Mouse (Mus musculus): ENCODE data around the gene Fam174b. TPM values are rescaled to one million over a fixed set of nuclear protein-coding genes. Genes with fewer than 3 reads are reported as not detected.

Fam174b gene
- 24.1 and 24.3 TPM in 2 replicates for polyA plus RNA-seq (2014; fragmentation: Nextera tagmentation; extraction: Ambion mirVana)

DNA sequence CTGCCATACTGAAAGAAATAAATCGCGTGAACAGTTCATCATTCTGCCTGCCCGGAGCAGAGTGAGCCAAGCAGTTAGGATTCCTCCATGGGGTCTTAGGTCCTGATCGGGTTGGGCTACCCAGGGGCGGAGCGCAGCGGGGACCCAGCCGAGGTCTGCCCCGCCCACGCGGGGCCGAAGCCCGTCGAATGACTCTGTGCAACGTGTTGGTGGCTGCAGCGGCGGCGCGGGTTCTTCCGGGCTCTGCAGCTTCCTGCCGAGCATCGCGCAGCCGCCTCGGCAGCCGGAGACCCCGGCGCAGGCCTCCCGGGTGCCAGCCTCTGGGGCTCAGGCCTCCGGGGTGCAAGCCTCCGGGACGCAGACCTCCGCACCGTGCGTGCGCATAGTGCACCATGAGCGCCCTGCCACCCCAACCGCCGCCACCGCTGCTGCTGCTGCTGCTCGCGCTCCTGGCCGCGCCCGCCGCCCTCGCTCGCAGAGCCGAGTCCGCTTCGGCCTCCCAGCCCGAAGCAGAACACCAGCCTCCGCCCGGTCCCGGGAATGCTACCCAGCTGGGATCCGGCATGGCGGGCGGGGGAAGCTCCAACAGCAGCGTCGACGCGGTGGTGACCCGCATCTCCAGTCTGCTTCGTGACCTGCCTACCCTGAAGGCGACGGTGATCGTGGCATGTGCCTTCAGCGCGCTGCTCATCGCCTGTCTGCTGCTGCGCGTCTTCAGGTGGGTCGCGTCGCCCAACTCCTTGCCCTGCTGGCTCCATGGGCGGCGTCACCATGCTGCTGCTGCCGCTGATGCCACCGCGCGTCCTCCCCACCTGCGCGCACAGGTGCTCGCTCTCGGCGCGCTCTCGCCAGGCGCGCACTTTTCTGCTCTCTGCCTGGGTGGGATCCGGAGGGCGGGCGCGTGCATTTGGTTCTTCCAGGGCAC is at the start of gene Fam174b:
Gene Fam174b, plus strand, starts transcription at position 192 of the 925 bp plus-strand sequence.
- Histone ChIP-seq H3K36me3 (ENCODE audit: control insufficient read depth, insufficient read depth, low read length) (no peaks in the 10 kb centered on the region), H3K4me1 (ENCODE audit: control insufficient read depth, insufficient read depth, low read length) (peaks cover 7% of the 10 kb centered on the region; the same call in 1 of the 2 replicates), H3K4me3 (ENCODE audit: low read depth, low read length) (peak within 1 kb of the TSS; percentile 58), H3K4me2 (ENCODE audit: low read depth) (peak within 1 kb of the TSS; percentile 98), H3K9ac (ENCODE audit: low read length) (peak within 1 kb of the TSS; percentile 75), H3K27me3 (ENCODE audit: control insufficient read depth, insufficient read depth, low read length) (peaks cover 12% of the 10 kb centered on the region; the same call in 1 of the 2 replicates), H3K9me3 (ENCODE audit: control insufficient read depth, low read length) (no peaks in the 10 kb centered on the region), H3K27ac (ENCODE audit: low read depth, low read length) (no peak within 1 kb of the TSS)
- ATAC-seq (ENCODE audit: insufficient read depth, low FRiP score, low TSS enrichment) (peak; percentile 71), DNase-seq (ENCODE audit: low spot score) (peak; percentile 79)
- 1% methylated on average over 86 of the region's 94 CpGs for WGBS

DNA sequence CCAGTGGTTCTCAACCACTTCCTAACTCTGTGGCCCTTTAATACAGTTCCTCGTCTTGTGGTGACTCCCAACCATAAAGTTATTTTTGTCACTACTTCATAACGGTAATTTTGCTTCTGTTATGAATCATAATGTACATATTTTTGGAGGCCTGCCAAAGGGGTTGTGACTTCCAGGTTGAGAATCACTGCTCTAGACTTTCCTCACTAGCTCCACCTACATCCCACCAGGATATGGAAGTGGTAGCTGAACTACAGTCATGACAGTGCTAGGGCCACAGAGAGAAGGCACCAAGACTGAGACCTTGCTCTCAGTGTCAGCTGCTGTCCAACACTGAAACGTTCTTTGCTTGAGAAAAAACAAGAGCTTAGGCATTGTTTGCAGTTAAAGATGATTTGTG is 43.0 kb upstream of the Fam174b start:
- WGBS: 88% methylated on average over 3 of the region's 3 CpGs
- Histone ChIP-seq H3K9me3 (ENCODE audit: control insufficient read depth, low read length) (no peaks in the 10 kb centered on the region), H3K36me3 (ENCODE audit: control insufficient read depth, insufficient read depth, low read length) (no peaks in the 10 kb centered on the region), H3K27me3 (ENCODE audit: control insufficient read depth, insufficient read depth, low read length) (no peaks in the 10 kb centered on the region), H3K4me3 (ENCODE audit: low read depth, low read length) (no peak overlapping the region), H3K4me1 (ENCODE audit: control insufficient read depth, insufficient read depth, low read length) (no peaks in the 10 kb centered on the region), H3K9ac (ENCODE audit: low read length) (no peak overlapping the region), H3K4me2 (ENCODE audit: low read depth) (no peak overlapping the region), H3K27ac (ENCODE audit: low read depth, low read length) (no peak overlapping the region)
- no peak for DNase-seq (ENCODE audit: low spot score)
- no peak for ATAC-seq (ENCODE audit: insufficient read depth, low FRiP score, low TSS enrichment)

DNA sequence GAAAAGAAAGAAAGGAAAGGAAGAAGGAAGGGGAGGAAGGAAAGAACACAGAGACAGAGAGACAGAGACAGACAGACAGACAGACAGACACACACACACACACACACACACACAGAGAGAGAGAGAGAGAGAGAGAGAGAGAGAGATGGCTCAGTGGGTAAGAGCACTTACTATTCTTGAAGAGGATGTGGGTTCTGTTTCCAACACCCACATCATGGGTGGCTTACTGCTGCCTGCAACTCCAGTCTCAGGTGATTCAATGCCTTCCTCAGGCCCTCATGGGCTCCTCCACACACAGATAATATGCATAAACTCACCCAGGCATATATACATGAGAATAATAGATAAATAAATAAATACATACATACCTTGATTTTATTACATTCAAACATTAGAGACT is 35.8 kb upstream of the Fam174b start:
- Histone ChIP-seq H3K27me3 (ENCODE audit: control insufficient read depth, insufficient read depth, low read length) (no peaks in the 10 kb centered on the region), H3K9ac (ENCODE audit: low read length) (no peak overlapping the region), H3K4me1 (ENCODE audit: control insufficient read depth, insufficient read depth, low read length) (no peaks in the 10 kb centered on the region), H3K4me2 (ENCODE audit: low read depth) (no peak overlapping the region), H3K4me3 (ENCODE audit: low read depth, low read length) (no peak overlapping the region), H3K36me3 (ENCODE audit: control insufficient read depth, insufficient read depth, low read length) (no peaks in the 10 kb centered on the region), H3K27ac (ENCODE audit: low read depth, low read length) (no peak overlapping the region), H3K9me3 (ENCODE audit: control insufficient read depth, low read length) (no peaks in the 10 kb centered on the region)
- ATAC-seq (ENCODE audit: insufficient read depth, low FRiP score, low TSS enrichment) (no peak), DNase-seq (ENCODE audit: low spot score) (no peak)

- 0 out of 2 replicates have a peak, but pooled peaks cover 4% of the 10 kb centered on the region for H3K4me1 ChIP-seq (ENCODE audit: control insufficient read depth, insufficient read depth, low read length)
- 92% methylated on average over 8 of the region's 8 CpGs for WGBS
- no peak for ATAC-seq (ENCODE audit: insufficient read depth, low FRiP score, low TSS enrichment)
Observed at GRCm38 (mm10) chr7:73713506-73713905, 26.6 kb upstream of the Fam174b start.

GRCm38 (mm10) chr7:73715928-73716749 is 24.0 kb upstream of the Fam174b start:
- Histone ChIP-seq H3K4me3 (ENCODE audit: low read depth, low read length) (no peak overlapping the region), H3K4me1 (ENCODE audit: control insufficient read depth, insufficient read depth, low read length) (0 out of 2 replicates have a peak, but pooled peaks cover 4% of the 10 kb centered on the region), H3K9me3 (ENCODE audit: control insufficient read depth, low read length) (no peaks in the 10 kb centered on the region), H3K36me3 (ENCODE audit: control insufficient read depth, insufficient read depth, low read length) (no peaks in the 10 kb centered on the region), H3K27ac (ENCODE audit: low read depth, low read length) (no peak overlapping the region; the same call in 1 of the 2 replicates), H3K4me2 (ENCODE audit: low read depth) (no peak overlapping the region; the same call in 1 of the 2 replicates), H3K27me3 (ENCODE audit: control insufficient read depth, insufficient read depth, low read length) (no peaks in the 10 kb centered on the region), H3K9ac (ENCODE audit: low read length) (no peak overlapping the region)
- peak; percentile 79 for ATAC-seq (ENCODE audit: insufficient read depth, low FRiP score, low TSS enrichment)
- DNase-seq (ENCODE audit: low spot score): peak; percentile 71
- 45% methylated on average over 15 of the region's 15 CpGs for WGBS

More at GRCm38 (mm10) chr7:73713506-73713905, 26.6 kb upstream of the Fam174b start:
- H3K9ac ChIP-seq (ENCODE audit: low read length): no peak overlapping the region
- no peak overlapping the region for H3K4me2 ChIP-seq (ENCODE audit: low read depth)
- DNase-seq (ENCODE audit: low spot score): no peak
- H3K27ac ChIP-seq (ENCODE audit: low read depth, low read length): no peak overlapping the region
- H3K27me3 ChIP-seq (ENCODE audit: control insufficient read depth, insufficient read depth, low read length): no peaks in the 10 kb centered on the region
- no peak overlapping the region for H3K4me3 ChIP-seq (ENCODE audit: low read depth, low read length)
- H3K36me3 ChIP-seq (ENCODE audit: control insufficient read depth, insufficient read depth, low read length): no peaks in the 10 kb centered on the region
- H3K9me3 ChIP-seq (ENCODE audit: control insufficient read depth, low read length): no peaks in the 10 kb centered on the region

DNA sequence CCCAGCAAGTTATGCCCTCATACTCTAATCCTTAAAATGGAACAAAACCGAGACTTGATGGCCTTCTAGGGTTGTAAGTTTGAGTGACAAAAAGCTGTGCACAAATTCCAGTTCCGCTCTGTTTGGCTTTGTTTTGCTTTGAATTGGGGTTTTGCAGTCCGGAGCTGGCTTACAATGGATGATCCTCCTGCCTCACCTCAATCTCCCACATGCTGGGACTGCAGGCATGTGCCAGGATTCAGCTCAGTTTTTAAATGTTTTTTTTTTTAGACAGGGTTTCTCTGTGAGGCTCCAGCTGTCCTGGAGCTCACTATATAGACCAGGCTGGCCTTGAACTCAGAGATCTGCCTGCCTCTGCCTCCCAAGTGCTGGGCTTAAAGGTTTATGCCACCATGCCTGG is 23.3 kb upstream of the Fam174b start:
- Histone ChIP-seq H3K27me3 (ENCODE audit: control insufficient read depth, insufficient read depth, low read length) (no peaks in the 10 kb centered on the region), H3K4me1 (ENCODE audit: control insufficient read depth, insufficient read depth, low read length) (0 out of 2 replicates have a peak, but pooled peaks cover 4% of the 10 kb centered on the region), H3K4me2 (ENCODE audit: low read depth) (no peak overlapping the region), H3K9me3 (ENCODE audit: control insufficient read depth, low read length) (no peaks in the 10 kb centered on the region), H3K9ac (ENCODE audit: low read length) (no peak overlapping the region), H3K36me3 (ENCODE audit: control insufficient read depth, insufficient read depth, low read length) (no peaks in the 10 kb centered on the region), H3K27ac (ENCODE audit: low read depth, low read length) (no peak overlapping the region), H3K4me3 (ENCODE audit: low read depth, low read length) (no peak overlapping the region)
- DNase-seq (ENCODE audit: low spot score) (no peak), ATAC-seq (ENCODE audit: insufficient read depth, low FRiP score, low TSS enrichment) (no peak)
- WGBS: 69% methylated on average over 3 of the region's 3 CpGs

DNA sequence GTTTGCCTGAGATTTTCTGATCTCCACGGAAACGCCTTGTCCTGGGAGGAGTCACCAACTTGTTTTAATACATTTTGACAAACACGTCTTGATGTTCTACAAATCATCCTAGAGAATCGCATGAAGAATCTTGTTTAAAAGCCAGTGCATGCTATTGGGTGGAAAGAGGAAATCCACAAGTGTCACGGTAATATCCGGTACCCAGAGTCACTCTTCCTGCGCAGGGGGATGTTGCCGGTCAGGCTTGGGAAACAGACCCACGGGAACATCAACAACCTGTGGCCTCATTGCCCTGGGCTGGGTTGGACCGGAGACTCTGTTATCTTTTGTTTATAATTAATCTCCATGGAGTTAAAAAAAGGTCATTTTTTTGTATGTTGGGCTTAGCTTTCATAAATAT is 22.1 kb upstream of the Fam174b start:
- Histone ChIP-seq H3K36me3 (ENCODE audit: control insufficient read depth, insufficient read depth, low read length) (no peaks in the 10 kb centered on the region), H3K9ac (ENCODE audit: low read length) (no peak overlapping the region), H3K27me3 (ENCODE audit: control insufficient read depth, insufficient read depth, low read length) (no peaks in the 10 kb centered on the region), H3K4me2 (ENCODE audit: low read depth) (no peak overlapping the region), H3K4me3 (ENCODE audit: low read depth, low read length) (no peak overlapping the region), H3K4me1 (ENCODE audit: control insufficient read depth, insufficient read depth, low read length) (0 out of 2 replicates have a peak, but pooled peaks cover 4% of the 10 kb centered on the region), H3K9me3 (ENCODE audit: control insufficient read depth, low read length) (no peaks in the 10 kb centered on the region), H3K27ac (ENCODE audit: low read depth, low read length) (no peak overlapping the region)
- DNase-seq (ENCODE audit: low spot score) (no peak), ATAC-seq (ENCODE audit: insufficient read depth, low FRiP score, low TSS enrichment) (no peak)
- 88% methylated on average over 10 of the region's 10 CpGs for WGBS

GRCm38 (mm10) chr7:73718497-73719007 is 21.6 kb upstream of the Fam174b start:
- WGBS: 81% methylated on average over 5 of the region's 5 CpGs
- Histone ChIP-seq H3K4me1 (ENCODE audit: control insufficient read depth, insufficient read depth, low read length) (0 out of 2 replicates have a peak, but pooled peaks cover 4% of the 10 kb centered on the region), H3K9ac (ENCODE audit: low read length) (no peak overlapping the region), H3K4me3 (ENCODE audit: low read depth, low read length) (no peak overlapping the region), H3K36me3 (ENCODE audit: control insufficient read depth, insufficient read depth, low read length) (no peaks in the 10 kb centered on the region), H3K9me3 (ENCODE audit: control insufficient read depth, low read length) (no peaks in the 10 kb centered on the region), H3K27me3 (ENCODE audit: control insufficient read depth, insufficient read depth, low read length) (no peaks in the 10 kb centered on the region), H3K4me2 (ENCODE audit: low read depth) (no peak overlapping the region), H3K27ac (ENCODE audit: low read depth, low read length) (no peak overlapping the region)
- DNase-seq (ENCODE audit: low spot score) (no peak), ATAC-seq (ENCODE audit: insufficient read depth, low FRiP score, low TSS enrichment) (no peak)
